Mouse (Mus musculus): ENCODE measurements at regions not wholly inside any gene's neighbourhood (a gene's known extent, or its start where the extent isn't known, plus 50 kb on each side); places are given as distances from the start of the nearest gene placed in this dataset.
"Not testable (repeated sequence)": the region's sequence is repeated elsewhere in the genome, so short reads cannot be mapped to it uniquely, and the experiment has no call there.

GRCm38 (mm10) chr3:8310379-8311128 lies 1299.3 kb downstream of the Zfp704 start:
- DNase-seq (ENCODE audit: low spot score in 2 of 2) = no peak

- no peak for DNase-seq (ENCODE audit: low spot score in 2 of 2)
Measured at GRCm38 (mm10) chr3:8307296-8307695, 1302.6 kb downstream of the Zfp704 start.

GRCm38 (mm10) chr3:8304784-8305183 lies 1305.1 kb downstream of the Zfp704 start:
- DNase-seq (ENCODE audit: low spot score in 2 of 2) = no peak

- no peak for DNase-seq (ENCODE audit: low spot score in 2 of 2)
Measured at GRCm38 (mm10) chr3:8293036-8293435, 1316.8 kb downstream of the Zfp704 start.

GRCm38 (mm10) chr3:8289558-8289957 lies 1320.3 kb downstream of the Zfp704 start:
- no peak for DNase-seq (ENCODE audit: low spot score in 2 of 2)

GRCm38 (mm10) chr3:8288437-8288836 lies 1321.4 kb downstream of the Zfp704 start:
- DNase-seq (ENCODE audit: low spot score in 2 of 2) = no peak

GRCm38 (mm10) chr3:8284655-8285428 lies 1325.0 kb downstream of the Zfp704 start:
- no peak for DNase-seq (ENCODE audit: low spot score in 2 of 2)

- no peak for DNase-seq (ENCODE audit: low spot score in 2 of 2)
Measured at GRCm38 (mm10) chr3:8282411-8282810, 1327.5 kb downstream of the Zfp704 start.

- no peak for DNase-seq (ENCODE audit: low spot score in 2 of 2)
Measured at GRCm38 (mm10) chr3:8276661-8277060, 1333.2 kb downstream of the Zfp704 start.

- DNase-seq (ENCODE audit: low spot score in 2 of 2) = no peak
Measured at GRCm38 (mm10) chr3:8270935-8271298, 1339.0 kb downstream of the Zfp704 start.

GRCm38 (mm10) chr3:8270009-8270934 lies 1339.6 kb downstream of the Zfp704 start:
- no peak for DNase-seq (ENCODE audit: low spot score in 2 of 2)

GRCm38 (mm10) chr3:8265783-8266182 lies 1344.1 kb downstream of the Zfp704 start:
- DNase-seq (ENCODE audit: low spot score in 2 of 2) = no peak

GRCm38 (mm10) chr3:8264366-8265033 lies 1345.4 kb downstream of the Zfp704 start:
- no peak for DNase-seq (ENCODE audit: low spot score in 2 of 2)

- DNase-seq (ENCODE audit: low spot score in 2 of 2) = no peak
Measured at GRCm38 (mm10) chr3:8257293-8257692, 1352.6 kb downstream of the Zfp704 start.

GRCm38 (mm10) chr3:8252311-8252710 lies 1357.6 kb downstream of the Zfp704 start:
- DNase-seq (ENCODE audit: low spot score in 2 of 2) = no peak

- DNase-seq (ENCODE audit: low spot score in 2 of 2) = no peak
Measured at GRCm38 (mm10) chr3:8248911-8249310, 1361.0 kb downstream of the Zfp704 start.

- peak; percentile 39 to 58 for DNase-seq (ENCODE audit: low spot score in 2 of 2)
Measured at GRCm38 (mm10) chr3:8245822-8246221, 1364.1 kb downstream of the Zfp704 start.

GRCm38 (mm10) chr3:8245195-8245789 lies 1364.6 kb downstream of the Zfp704 start:
- DNase-seq (ENCODE audit: low spot score in 2 of 2) = peak; percentile 51 to 55

- not testable (repeated sequence) for DNase-seq (ENCODE audit: low spot score in 2 of 2)
Measured at GRCm38 (mm10) chr3:8244526-8245194, 1365.2 kb downstream of the Zfp704 start.

GRCm38 (mm10) chr3:8206623-8207404 lies 1403.1 kb downstream of the Zfp704 start:
- DNase-seq (ENCODE audit: low spot score in 2 of 2) = no peak

Data from spleen, postnatal 14 days (tissue).